Mouse (Mus musculus) CH12.LX (cell line): ENCODE measurements around the gene Chd1. TPM values are rescaled to one million over a fixed set of nuclear protein-coding genes. Genes with fewer than 3 reads are reported as not detected.
A peak's percentile ranks its signal among the peaks of the same experiment; 100 is the strongest.
"Not testable (repeated sequence)": the region's sequence is repeated elsewhere in the genome, so short reads cannot be mapped to it uniquely, and the experiment has no call there.

Source experiments
- DNase-seq: peaks from one replicate; pipeline ENCODE4 v3.0.0-alpha.2; 2013; ENCODE audit errors: extremely low read depth
- H3K27ac ChIP-seq: 2 replicates; pipeline ENCODE4 v1.5.1; 2012; ENCODE audit warnings: low read depth, mild to moderate bottlenecking, control low read depth, moderate library complexity; ENCODE audit not compliant: insufficient read depth
- H3K27me3 ChIP-seq: replicated peaks from 2 replicates; pipeline ENCODE3; 2012; ENCODE audit warnings: inconsistent platforms
- H3K36me3 ChIP-seq, 2 experiments: replicated peaks in 1 of 2; 2 replicates each; pipeline versions ENCODE3 to v1.6.1; 2012; ENCODE audit warnings: inconsistent platforms in 1 of 2, low read length in 1 of 2, mild to moderate bottlenecking in 1 of 2, mixed read lengths in 1 of 2, moderate library complexity in 1 of 2; ENCODE audit not compliant: control insufficient read depth in 1 of 2, insufficient read depth in 1 of 2
- H3K4me1 ChIP-seq, 2 experiments: 2 replicates each; pipeline ENCODE4 v1.6.1; 2012; ENCODE audit warnings: inconsistent platforms in 1 of 2, moderate library complexity in 1 of 2; ENCODE audit not compliant: insufficient read depth in 2 of 2, control insufficient read depth in 1 of 2
- H3K4me2 ChIP-seq: 2 replicates; pipeline ENCODE4 v1.6.1; 2012; ENCODE audit warnings: low read depth, mild to moderate bottlenecking, control low read depth; ENCODE audit not compliant: poor library complexity, insufficient read depth, severe bottlenecking
- H3K4me3 ChIP-seq, 3 experiments: fragments of 150-350 bp in 1 of 3; sonication (generic) in 1 of 3; replicated peaks in 1 of 3; 2 replicates each; pipeline versions ENCODE3 to v1.5.1; 2011 to 2012; ENCODE audit warnings: low read depth in 2 of 3, low read length in 2 of 3, mild to moderate bottlenecking in 2 of 3, moderate library complexity in 2 of 3, control low read depth in 1 of 3, improper control_type of control experiment in 1 of 3, inconsistent platforms in 1 of 3, mixed read lengths in 1 of 3; ENCODE audit not compliant: poor library complexity in 1 of 3
- H3K79me2 ChIP-seq: replicated peaks from 2 replicates; pipeline ENCODE4 v1.6.1; 2012; ENCODE audit warnings: mild to moderate bottlenecking, moderate library complexity; ENCODE audit not compliant: control insufficient read depth, poor library complexity, insufficient read depth, severe bottlenecking; ENCODE audit errors: extremely low read depth
- H3K9ac ChIP-seq: 2 replicates; pipeline ENCODE4 v1.6.1; 2012; ENCODE audit warnings: low read depth, mild to moderate bottlenecking, control low read depth, moderate library complexity; ENCODE audit not compliant: insufficient read depth
- H3K9me3 ChIP-seq: replicated peaks from 2 replicates; pipeline ENCODE3; 2012; ENCODE audit warnings: low read length, inconsistent platforms, mixed read lengths
- BHLHE40 ChIP-seq: IDR thresholded peaks from 2 replicates; pipeline ENCODE4 v1.6.1; 2011; ENCODE audit warnings: mild to moderate bottlenecking, low read depth, low read length, improper control_type of control experiment
- CTCF ChIP-seq, 2 experiments: IDR thresholded peaks in 1 of 2; conservative IDR thresholded peaks in 1 of 2; 2 replicates each; pipeline ENCODE4 v1.5.1; 2011 to 2012; ENCODE audit warnings: low read depth in 2 of 2, low read length in 2 of 2, improper control_type of control experiment in 1 of 2, inconsistent platforms in 1 of 2, mild to moderate bottlenecking in 1 of 2, moderate library complexity in 1 of 2
- EP300 ChIP-seq: IDR thresholded peaks from 2 replicates; pipeline ENCODE4 v1.6.1; 2011; ENCODE audit warnings: low read length, improper control_type of control experiment
- GABPA ChIP-seq: IDR thresholded peaks from 2 replicates; pipeline ENCODE4 v1.6.1; 2012; ENCODE audit warnings: low read depth, low read length, improper control_type of control experiment, inconsistent platforms; ENCODE audit not compliant: insufficient replicate concordance
- HCFC1 ChIP-seq: IDR thresholded peaks from 2 replicates; pipeline ENCODE4 v1.6.1; 2012; ENCODE audit warnings: low read depth, mild to moderate bottlenecking, inconsistent platforms, low read length, improper control_type of control experiment
- MAX ChIP-seq: IDR thresholded peaks from 2 replicates; pipeline ENCODE4 v1.6.1; 2011; ENCODE audit warnings: low read length, improper control_type of control experiment
- MAZ ChIP-seq: IDR thresholded peaks from 2 replicates; pipeline ENCODE4 v1.6.1; 2012; ENCODE audit warnings: low read depth, mild to moderate bottlenecking, inconsistent platforms, low read length, improper control_type of control experiment, moderate library complexity
- MYC ChIP-seq: IDR thresholded peaks from 2 replicates; pipeline ENCODE4 v1.6.1; 2011; ENCODE audit warnings: low read depth, mild to moderate bottlenecking, improper control_type of control experiment, low read length
- NRF1 ChIP-seq: IDR thresholded peaks from 2 replicates; pipeline ENCODE4 v1.6.1; 2014; ENCODE audit warnings: low read depth, mild to moderate bottlenecking, inconsistent platforms, low read length, improper control_type of control experiment, moderate library complexity
- POLR2A ChIP-seq: IDR thresholded peaks from 2 replicates; pipeline ENCODE4 v1.6.1; 2011; ENCODE audit warnings: low read depth, mild to moderate bottlenecking, improper control_type of control experiment, low read length
- POLR2AphosphoS2 ChIP-seq: IDR thresholded peaks from 2 replicates; pipeline ENCODE4 v1.6.1; 2011; ENCODE audit warnings: low read depth, low read length, improper control_type of control experiment
- SMC3 ChIP-seq: IDR thresholded peaks from 2 replicates; pipeline ENCODE4 v1.6.1; 2011; ENCODE audit warnings: low read depth, low read length, improper control_type of control experiment
- TCF12 ChIP-seq: IDR thresholded peaks from 2 replicates; pipeline ENCODE4 v1.6.1; 2014; ENCODE audit warnings: low read depth, mild to moderate bottlenecking, inconsistent platforms, low read length, improper control_type of control experiment
- UBTF ChIP-seq: IDR thresholded peaks from 2 replicates; pipeline ENCODE4 v1.6.1; 2012; ENCODE audit warnings: low read depth, mild to moderate bottlenecking, inconsistent platforms, low read length, improper control_type of control experiment, moderate library complexity
- ZC3H11A ChIP-seq: IDR thresholded peaks from 2 replicates; pipeline ENCODE4 v1.6.1; 2012; ENCODE audit warnings: low read depth, mild to moderate bottlenecking, inconsistent platforms, low read length, improper control_type of control experiment
- ZKSCAN1 ChIP-seq: IDR thresholded peaks from 2 replicates; pipeline ENCODE4 v1.6.1; 2012; ENCODE audit warnings: low read depth, inconsistent platforms, low read length, improper control_type of control experiment, borderline replicate concordance
- ZNF384 ChIP-seq: IDR thresholded peaks from 2 replicates; pipeline ENCODE4 v1.6.1; 2012; ENCODE audit warnings: low read depth, low read length, improper control_type of control experiment, inconsistent platforms
- dilution Hi-C: fragments of 300-500 bp; cut with MboI; formaldehyde crosslinking; loops from 2 replicates; pipeline ENCODE4 v1.14.3; 2020; ENCODE audit warnings: low sequenced_read_pairs; ENCODE audit not compliant: extremely low pct_unique_long_range_greater_than_20kb, extremely low pct_ligation_motif_present
- in situ Hi-C: fragments of 300-500 bp; cut with MboI; formaldehyde crosslinking; loops from 3 replicates; pipeline ENCODE4 v1.14.3; 2019; ENCODE audit warnings: low sequenced_read_pairs, low pct_ligation_motif_present, low pct_unique_long_range_greater_than_20kb, mixed read lengths
- polyA plus RNA-seq: library from polyadenylated mRNA; unstranded; fragments of >175 nt; gene quantifications from 2 replicates; pipeline ENCODE4 v1.2.1, GENCODE M21; 2012; ENCODE audit warnings: low read depth; ENCODE audit not compliant: insufficient read length
- total RNA-seq, 2 experiments: library from RNA; depleted of rRNA; stranded (reverse); fragments of 300-350 nt in 1 of 2; fragments of >200 nt in 1 of 2; gene quantifications; 2 replicates each; pipeline ENCODE4 v1.2.3; 2012 to 2014

Gene Chd1
- total and polyA plus RNA-seq, 3 experiments: 29.6 to 45.0 (median 32.0) TPM

DNA sequence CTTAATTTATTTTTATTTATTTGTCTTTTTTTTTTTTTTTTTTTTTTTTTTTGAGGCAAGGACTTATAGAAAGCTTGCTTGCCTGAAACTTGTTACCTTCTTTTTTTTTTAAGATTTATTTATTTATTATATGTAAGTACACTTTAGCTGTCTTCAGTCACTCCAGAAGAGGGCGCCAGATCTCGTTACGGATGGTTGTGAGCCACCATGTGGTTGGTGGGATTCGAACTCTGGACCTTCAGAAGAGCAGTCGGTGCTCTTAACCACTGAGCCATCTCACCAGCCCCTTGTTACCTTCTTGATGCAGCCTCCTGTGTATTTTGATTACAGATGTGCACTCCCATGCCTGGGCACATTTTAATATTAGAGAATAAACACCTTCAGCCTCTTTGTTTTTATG is 46.5 kb downstream of the Chd1 start:
- H3K4me1 ChIP-seq, H3K4me2 ChIP-seq, H3K4me3 ChIP-seq, H3K27ac ChIP-seq, in situ Hi-C loops, dilution Hi-C loops, H3K27me3 ChIP-seq, H3K9me3 ChIP-seq, H3K79me2 ChIP-seq, H3K9ac ChIP-seq, DNase-seq: not testable (repeated sequence)
- TF ChIP-seq CTCF (conservative IDR thresholded peaks at IDR 0.05 in 1 of 2, IDR thresholded peaks at IDR 0.05 in 1 of 2; ENCODE audit: low read depth in 2 of 2, low read length in 2 of 2): peak in 1 of 2 experiments; percentile 16; a peak in 2 of 4 replicates
- peaks cover 44 to 82% of the 10 kb centered on the region in 2 experiments for H3K36me3 ChIP-seq

DNA sequence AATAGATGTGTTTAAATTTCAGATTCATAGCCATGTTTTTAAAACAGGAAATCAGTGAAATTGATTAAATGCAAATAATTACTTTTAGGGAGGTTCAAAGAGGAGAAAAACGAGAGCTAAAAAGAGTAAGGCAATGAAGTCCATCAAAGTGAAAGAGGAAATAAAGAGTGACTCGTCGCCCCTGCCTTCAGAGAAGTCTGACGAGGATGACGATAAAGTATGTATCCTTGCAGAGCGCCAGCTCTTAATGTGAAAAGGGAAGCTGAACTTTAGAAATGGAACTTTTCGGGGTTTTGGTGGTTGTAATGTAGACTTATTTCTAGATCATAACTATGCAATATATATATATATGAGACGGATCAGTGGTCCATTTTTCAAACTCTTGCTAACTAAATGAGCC is 56.4 kb downstream of the Chd1 start:
- DNase-seq: peak; percentile 71
- dilution Hi-C loops: no loop called here
- TF ChIP-seq GABPA (no peak), SMC3 (no peak), MAX (no peak), UBTF (no peak), TCF12 (no peak), MAZ (no peak), ZNF384 (no peak), ZKSCAN1 (no peak), POLR2AphosphoS2 (no peak), HCFC1 (no peak), EP300 (no peak), POLR2A (no peak), NRF1 (no peak), MYC (no peak), ZC3H11A (no peak), BHLHE40 (no peak)
- H3K4me3 ChIP-seq: no peak overlapping the region
- no peak overlapping the region for H3K9ac ChIP-seq
- no peaks in the 10 kb centered on the region for H3K27me3 ChIP-seq
- in situ Hi-C loops: no loop called here
- H3K36me3 ChIP-seq: peaks cover 35 to 71% of the 10 kb centered on the region in 2 experiments
- H3K4me2 ChIP-seq: peak overlapping the region; percentile 44
- H3K79me2 ChIP-seq: no peaks in the 10 kb centered on the region; the same call in 1 of the 2 replicates
- no peaks in the 10 kb centered on the region for H3K9me3 ChIP-seq
- H3K27ac ChIP-seq: no peak overlapping the region
- H3K4me1 ChIP-seq: peaks cover 0 to 21% of the 10 kb centered on the region in 2 experiments; a peak in 2 of 4 replicates
